Mouse (Mus musculus): Measurements from ENCODE around the gene Sdr39u1. TPM values are rescaled to one million over a fixed set of nuclear protein-coding genes. Genes with fewer than 3 reads are reported as not detected.

Gene Sdr39u1
- polyA plus RNA-seq (2011; ENCODE audit: insufficient read length, low read depth, missing spikeins) = 19.6 and 25.0 TPM in 2 replicates

DNA sequence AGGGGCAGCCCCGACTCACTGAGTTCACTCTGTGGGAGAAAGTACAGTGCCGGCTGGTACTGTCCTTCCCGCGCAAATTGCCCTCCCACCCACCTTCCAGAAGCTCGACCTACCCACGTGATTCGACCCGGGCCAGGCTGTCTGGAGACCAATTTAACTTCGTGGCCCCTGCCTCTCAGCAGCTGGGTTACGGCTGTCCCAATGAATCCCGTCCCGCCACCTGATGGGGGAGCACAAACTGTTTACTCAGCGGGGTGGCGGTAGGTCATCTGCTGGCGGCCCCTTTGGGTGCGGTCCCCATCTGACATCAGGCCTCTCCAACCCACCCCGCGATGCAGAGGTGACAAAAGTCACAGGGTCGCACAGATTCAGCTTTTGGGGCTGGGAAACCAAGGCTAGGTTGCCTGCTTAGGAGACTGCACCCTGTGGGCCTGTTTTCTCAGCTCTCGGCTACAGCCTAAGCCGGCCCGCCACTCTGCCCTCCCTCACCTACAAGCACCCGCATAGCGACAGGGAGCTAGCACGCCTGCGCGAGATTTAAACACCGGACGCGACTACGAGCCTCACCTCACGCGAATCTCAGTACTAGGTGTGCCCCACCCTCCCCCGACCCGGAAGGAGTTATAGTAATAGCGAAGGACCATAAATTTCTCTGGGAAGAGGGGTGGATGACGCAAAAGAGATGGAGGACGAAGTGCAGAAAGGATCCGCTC, at the start of gene Sdr39u1:
Sdr39u1 (minus strand) TSS at position 593 of the 713 bp plus-strand sequence.
- no peaks in the 10 kb centered on the region for H3K4me1 ChIP-seq (ENCODE audit: control insufficient read depth, insufficient read depth, low read length)
- H3K27ac ChIP-seq (ENCODE audit: insufficient read depth, low read length) = peak within 1 kb of the TSS; percentile 39
- peak within 1 kb of the TSS; percentile 23 for H3K4me3 ChIP-seq (ENCODE audit: insufficient read depth, low read length)
- TF ChIP-seq POLR2A (IDR thresholded peaks at IDR 0.05; ENCODE audit: low read depth, low read length) (peak; percentile 75), CTCF (IDR thresholded peaks at IDR 0.05; ENCODE audit: borderline replicate concordance, insufficient read depth, low read length) (no peak)

DNA sequence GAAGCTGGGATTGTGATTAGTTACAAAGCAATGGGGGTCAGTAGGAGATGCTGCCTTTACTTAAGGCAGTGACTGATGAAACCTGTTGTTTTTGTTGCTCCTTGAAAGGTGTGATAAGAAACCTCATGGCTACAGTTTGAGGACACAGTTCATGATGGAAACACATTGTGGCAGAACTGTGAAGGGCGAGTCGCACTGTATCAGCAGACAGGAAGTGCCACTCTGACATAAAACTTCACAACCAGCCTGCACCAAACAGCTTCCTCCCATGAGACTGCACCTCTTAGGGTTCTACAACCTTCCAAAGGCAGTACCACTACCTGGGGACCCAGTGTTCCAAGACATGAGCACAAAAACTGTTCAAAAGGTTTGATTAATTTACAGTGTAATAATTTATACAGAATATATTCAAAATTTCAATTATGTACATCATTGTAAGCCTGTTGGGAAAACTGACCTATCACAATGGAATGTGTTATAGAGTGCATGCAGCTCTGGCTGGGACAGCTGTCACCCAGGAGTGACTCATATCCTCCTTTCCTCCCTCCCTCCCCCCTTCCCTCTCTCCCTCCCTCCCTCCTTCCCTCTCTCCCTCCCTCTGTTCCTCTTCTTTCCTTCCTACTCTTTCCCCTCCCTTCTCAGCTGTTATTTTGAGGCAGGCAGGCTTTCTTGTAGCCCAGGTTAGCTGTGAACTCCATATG, 46.3 kb upstream of the Sdr39u1 start:
- Histone ChIP-seq H3K4me3 (ENCODE audit: insufficient read depth, low read length) (no peak overlapping the region), H3K4me1 (ENCODE audit: control insufficient read depth, insufficient read depth, low read length) (peaks cover 13% of the 10 kb centered on the region), H3K27ac (ENCODE audit: insufficient read depth, low read length) (peak overlapping the region; percentile 62)
- no peak for TF ChIP-seq CTCF (IDR thresholded peaks at IDR 0.05; ENCODE audit: borderline replicate concordance, insufficient read depth, low read length)
- no peak for TF ChIP-seq POLR2A (IDR thresholded peaks at IDR 0.05; ENCODE audit: low read depth, low read length)

DNA sequence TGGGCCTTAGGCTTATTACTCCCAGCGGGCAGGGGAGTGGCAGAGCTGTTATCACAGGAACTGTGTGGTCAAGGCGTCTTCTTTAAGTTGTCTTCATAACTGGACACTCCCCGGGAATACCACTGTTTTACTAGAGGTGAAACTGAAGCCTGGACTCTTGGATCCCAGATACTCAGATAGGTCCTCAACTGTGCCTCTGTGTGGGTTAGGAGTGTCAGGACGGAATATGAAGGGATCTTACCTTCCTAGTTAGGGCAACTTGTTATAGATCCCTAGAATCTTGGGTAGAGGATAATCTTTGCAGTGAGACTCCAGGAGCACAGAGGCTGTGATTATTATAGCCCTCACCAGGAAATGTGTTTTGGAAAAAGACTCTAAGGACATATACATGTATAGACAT, 44.5 kb upstream of the Sdr39u1 start, which contains the start of gene Cma1:
Cma1 (minus strand) TSS at position 101 of the 400 bp plus-strand sequence.
- Histone ChIP-seq H3K4me3 (ENCODE audit: insufficient read depth, low read length) (no peak within 1 kb of the TSS), H3K4me1 (ENCODE audit: control insufficient read depth, insufficient read depth, low read length) (peaks cover 13% of the 10 kb centered on the region)
- TF ChIP-seq CTCF (IDR thresholded peaks at IDR 0.05; ENCODE audit: borderline replicate concordance, insufficient read depth, low read length) = no peak
- TF ChIP-seq POLR2A (IDR thresholded peaks at IDR 0.05; ENCODE audit: low read depth, low read length) = no peak

DNA sequence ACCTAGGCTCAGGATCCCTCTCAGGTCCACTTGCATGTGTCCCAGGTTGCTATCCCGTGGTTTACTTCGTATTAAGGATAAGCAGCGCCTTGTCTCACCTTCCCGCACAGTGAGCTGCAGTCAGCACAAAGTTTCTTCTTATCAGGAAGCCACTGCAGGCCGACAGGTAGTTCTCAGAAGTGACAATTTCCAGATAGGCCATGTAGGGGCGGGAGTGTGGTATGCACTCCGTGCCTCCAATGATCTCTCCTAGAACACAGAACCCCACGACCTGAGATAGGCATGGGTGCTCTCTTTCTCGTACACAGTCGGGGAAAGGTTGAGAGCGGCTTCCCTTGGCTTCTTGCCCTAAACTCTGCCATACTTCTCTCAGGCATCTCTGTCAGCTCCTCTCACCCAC, 43.5 kb upstream of the Sdr39u1 start:
- TF ChIP-seq CTCF (IDR thresholded peaks at IDR 0.05; ENCODE audit: borderline replicate concordance, insufficient read depth, low read length) = no peak
- no peak for TF ChIP-seq POLR2A (IDR thresholded peaks at IDR 0.05; ENCODE audit: low read depth, low read length)
- Histone ChIP-seq H3K4me3 (ENCODE audit: insufficient read depth, low read length) (no peak overlapping the region), H3K4me1 (ENCODE audit: control insufficient read depth, insufficient read depth, low read length) (peaks cover 13% of the 10 kb centered on the region), H3K27ac (ENCODE audit: insufficient read depth, low read length) (no peak overlapping the region)

More for the DNA sequence above, 44.5 kb upstream of the Sdr39u1 start, which contains the start of gene Cma1:
- no peak within 1 kb of the TSS for H3K27ac ChIP-seq (ENCODE audit: insufficient read depth, low read length)

DNA sequence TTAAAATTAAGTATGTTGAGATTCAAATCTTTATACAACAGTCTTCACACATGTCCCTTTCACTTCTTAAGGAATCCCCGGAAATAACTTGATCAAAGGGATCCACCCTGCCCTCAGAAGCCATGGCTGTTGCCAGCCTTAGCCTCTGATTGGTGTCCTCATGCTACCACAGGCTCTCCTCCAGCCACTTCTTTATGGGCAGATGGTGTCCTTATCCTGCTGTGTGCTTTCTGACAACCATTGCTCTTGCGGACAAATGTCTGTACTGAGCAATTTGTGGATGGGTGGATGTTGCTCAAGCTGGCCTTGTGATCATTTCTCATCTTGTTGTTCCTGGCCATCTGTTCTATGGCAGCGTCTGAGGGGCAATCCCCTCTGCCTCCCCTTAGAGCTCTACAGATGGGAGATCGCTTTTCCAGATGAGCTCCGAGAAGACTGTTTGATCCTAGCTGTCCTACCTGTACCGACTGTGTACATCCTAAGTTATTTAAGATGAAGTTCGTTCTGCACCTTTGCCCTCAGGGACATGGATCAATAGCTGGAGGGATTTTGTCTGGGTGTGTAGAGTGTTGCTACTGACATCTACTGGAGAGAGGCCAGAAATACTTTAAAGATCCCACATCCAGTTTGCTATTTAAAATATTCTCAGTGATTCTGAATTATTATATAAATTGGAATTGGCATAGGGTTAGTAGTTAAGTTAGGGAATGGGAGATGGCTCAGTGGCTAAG, 40.1 kb upstream of the Sdr39u1 start:
- no peak for TF ChIP-seq POLR2A (IDR thresholded peaks at IDR 0.05; ENCODE audit: low read depth, low read length)
- Histone ChIP-seq H3K4me3 (ENCODE audit: insufficient read depth, low read length) (no peak overlapping the region), H3K4me1 (ENCODE audit: control insufficient read depth, insufficient read depth, low read length) (0 out of 2 replicates have a peak, but pooled peaks cover 1% of the 10 kb centered on the region), H3K27ac (ENCODE audit: insufficient read depth, low read length) (no peak overlapping the region)

DNA sequence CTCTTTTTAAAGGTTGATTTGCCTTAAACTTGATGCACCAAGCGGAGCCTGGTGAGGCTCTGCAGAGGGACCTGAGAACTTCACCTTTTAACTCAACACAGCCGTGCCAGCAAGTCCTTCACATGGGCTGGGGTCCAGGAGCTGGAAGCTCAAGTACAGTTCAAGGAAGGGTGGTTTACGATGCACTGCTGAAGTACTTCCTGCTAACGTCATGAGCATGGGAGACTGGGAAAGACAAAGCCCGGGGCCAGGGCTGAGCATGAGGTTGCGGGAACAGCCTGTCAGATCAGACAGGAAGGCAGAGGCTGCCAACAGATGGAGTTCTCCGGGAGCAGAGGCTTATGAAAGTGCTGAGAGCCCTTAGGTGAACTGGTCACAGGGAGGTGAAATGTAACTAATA, 33.5 kb upstream of the Sdr39u1 start:
- H3K4me3 ChIP-seq (ENCODE audit: insufficient read depth, low read length) = no peak overlapping the region
- no peak for TF ChIP-seq POLR2A (IDR thresholded peaks at IDR 0.05; ENCODE audit: low read depth, low read length)
- no peak for TF ChIP-seq CTCF (IDR thresholded peaks at IDR 0.05; ENCODE audit: borderline replicate concordance, insufficient read depth, low read length)
- no peak overlapping the region for H3K27ac ChIP-seq (ENCODE audit: insufficient read depth, low read length)
- H3K4me1 ChIP-seq (ENCODE audit: control insufficient read depth, insufficient read depth, low read length) = no peaks in the 10 kb centered on the region

DNA sequence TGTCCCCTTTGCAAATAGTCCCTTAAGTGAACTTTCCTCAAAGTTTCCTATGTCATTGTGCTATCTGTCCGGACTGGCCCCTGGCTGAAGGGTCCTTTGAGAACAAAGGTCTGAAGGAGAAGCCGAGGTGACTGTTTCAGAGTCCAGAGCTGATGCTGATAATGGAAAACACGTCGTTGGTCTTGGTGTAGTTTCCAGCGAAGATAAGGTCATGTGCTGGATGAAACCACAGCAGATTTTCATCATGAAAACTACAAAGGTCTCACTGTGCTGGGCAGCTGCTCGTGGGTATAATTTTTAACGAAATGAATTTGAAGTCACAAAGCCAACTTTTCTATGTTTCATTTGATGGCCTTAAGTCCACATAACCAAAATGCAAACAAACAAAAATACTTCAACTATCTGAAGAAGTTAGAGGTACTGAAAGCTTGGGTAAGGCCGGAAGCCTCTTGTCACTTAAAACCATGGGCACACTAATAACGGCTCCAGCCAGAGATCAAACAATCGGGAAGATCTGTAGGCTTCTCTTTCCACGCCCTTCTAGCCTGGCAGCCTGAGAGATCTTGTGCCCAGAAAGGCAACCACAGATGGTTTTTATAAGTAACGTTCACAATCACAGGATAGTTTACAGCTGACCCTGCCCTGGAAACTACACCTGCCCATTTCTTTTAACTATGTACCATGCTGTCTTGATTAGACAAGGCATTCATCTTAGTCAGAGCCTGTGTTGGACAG, 29.3 kb upstream of the Sdr39u1 start:
- Histone ChIP-seq H3K4me1 (ENCODE audit: control insufficient read depth, insufficient read depth, low read length) (no peaks in the 10 kb centered on the region), H3K27ac (ENCODE audit: insufficient read depth, low read length) (no peak overlapping the region), H3K4me3 (ENCODE audit: insufficient read depth, low read length) (no peak overlapping the region)
- TF ChIP-seq POLR2A (IDR thresholded peaks at IDR 0.05; ENCODE audit: low read depth, low read length) (no peak), CTCF (IDR thresholded peaks at IDR 0.05; ENCODE audit: borderline replicate concordance, insufficient read depth, low read length) (no peak)

DNA sequence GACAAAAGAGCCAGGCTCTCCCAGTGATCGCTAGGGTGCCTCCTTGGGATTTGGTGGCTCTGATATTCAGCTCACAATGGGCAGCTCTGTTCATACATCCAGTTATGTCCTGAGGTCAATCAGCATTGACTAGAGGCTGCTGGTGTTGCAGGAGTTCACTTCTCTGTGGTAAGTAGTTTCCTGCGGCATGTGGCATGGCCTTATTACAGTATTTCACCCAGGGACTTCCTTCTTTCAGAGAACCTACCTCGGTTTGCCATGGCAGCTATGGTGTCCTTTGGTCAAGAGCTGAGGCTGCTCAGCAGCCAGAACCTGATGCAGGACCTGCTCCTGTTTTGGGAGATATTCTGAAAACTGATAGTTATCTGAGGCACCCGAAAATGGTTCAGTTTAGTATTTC, 26.8 kb upstream of the Sdr39u1 start:
- TF ChIP-seq CTCF (IDR thresholded peaks at IDR 0.05; ENCODE audit: borderline replicate concordance, insufficient read depth, low read length) (no peak), POLR2A (IDR thresholded peaks at IDR 0.05; ENCODE audit: low read depth, low read length) (no peak)
- Histone ChIP-seq H3K4me1 (ENCODE audit: control insufficient read depth, insufficient read depth, low read length) (no peaks in the 10 kb centered on the region), H3K27ac (ENCODE audit: insufficient read depth, low read length) (no peak overlapping the region), H3K4me3 (ENCODE audit: insufficient read depth, low read length) (no peak overlapping the region)

Data from embryonic fibroblast, embryonic 13.5 days (primary cell).